27 mouse cellular contexts compared by ENCODE assay signal in the genomic region with DNA sequence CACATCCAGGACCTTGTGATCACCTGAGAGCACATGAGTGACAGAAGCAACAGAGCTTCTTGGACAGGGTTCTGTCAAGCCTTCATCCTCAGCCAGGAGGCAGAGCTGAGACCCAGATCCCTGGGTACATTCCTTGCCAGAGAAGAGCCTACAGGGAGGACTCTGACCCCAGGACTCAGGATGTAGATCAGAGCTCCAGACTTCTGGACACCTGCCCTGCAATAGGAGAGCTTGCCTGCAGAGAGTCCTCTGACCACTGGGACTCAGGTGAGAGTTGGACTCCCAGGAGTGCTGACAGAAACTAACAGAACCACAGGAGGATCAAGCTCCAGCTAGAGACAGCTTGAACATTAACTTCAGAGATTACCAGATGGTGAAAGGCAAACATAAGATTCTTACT.
DNase-seq lines count a peak whose midpoint lies in the region; ATAC-seq and TF ChIP-seq lines count a peak whose summit lies in the region.
"Had no signal": no experiment of that assay in that cellular context is flagged by ENCODE, and none has a peak within 500 bp of the region (broad histone marks: within the 10 kb centered on the region; RNA-seq: fewer than 3 reads in every experiment).

No protein-coding gene starts in this region.

- H3K9ac ChIP-seq in kidney, embryonic 15.5 days = no peak overlapping the region
- no peak overlapping the region for H3K9ac ChIP-seq in kidney, embryonic 14.5 days (ENCODE audit: low read depth, low read length)
- H3K9ac ChIP-seq: embryonic facial prominence, embryonic 13.5 days; embryonic facial prominence, embryonic 15.5 days; forebrain, embryonic 12.5 days had no signal

- no peak overlapping the region for H3K27ac ChIP-seq in kidney, adult 2 months (ENCODE audit: insufficient read depth, low read depth, low read length)
- H3K27ac ChIP-seq in kidney, embryonic 15.5 days = no peak overlapping the region
- H3K27ac ChIP-seq in kidney, embryonic 14.5 days (ENCODE audit: low read depth, low read length) = no peak overlapping the region
- H3K27ac ChIP-seq: embryonic facial prominence, embryonic 13.5 days; embryonic facial prominence, embryonic 15.5 days; forebrain, embryonic 10.5 days; forebrain, embryonic 12.5 days had no signal

- no peaks in the 10 kb centered on the region for H3K4me1 ChIP-seq in kidney, adult 2 months (ENCODE audit: control insufficient read depth, insufficient read depth, low read length)
- no peaks in the 10 kb centered on the region for H3K4me1 ChIP-seq in kidney, embryonic 15.5 days
- H3K4me1 ChIP-seq in kidney, embryonic 14.5 days (ENCODE audit: control insufficient read depth, insufficient read depth, low read length) = no peaks in the 10 kb centered on the region
- H3K4me1 ChIP-seq: embryonic facial prominence, embryonic 13.5 days; embryonic facial prominence, embryonic 15.5 days; forebrain, embryonic 10.5 days; forebrain, embryonic 12.5 days had no signal

- no peak for ATAC-seq in kidney, embryonic 15.5 days (replicated peaks; ENCODE audit: low FRiP score)
- ATAC-seq in kidney, embryonic 14.5 days (ENCODE audit: low FRiP score, low TSS enrichment) = no peak
- ATAC-seq: activated CD4-positive, CD25-positive, alpha-beta regulatory T cell, adult 4 months; CD4-positive, CD25-positive, alpha-beta regulatory T cell, adult 4 months; forebrain, embryonic 14.5 days; Patski had no signal

- no peak overlapping the region for H3K4me2 ChIP-seq in kidney, embryonic 15.5 days
- H3K4me2 ChIP-seq in kidney, embryonic 14.5 days (replicated peaks; ENCODE audit: low read depth, low read length) = no peak overlapping the region
- H3K4me2 ChIP-seq: embryonic facial prominence, embryonic 13.5 days; embryonic facial prominence, embryonic 15.5 days; forebrain, embryonic 12.5 days had no signal

- TF ChIP-seq CTCF in kidney, adult 2 months (conservative IDR thresholded peaks at IDR 0.05; ENCODE audit: insufficient read depth, insufficient read length, low read depth, low read length) = no peak

- no peaks in the 10 kb centered on the region for H3K36me3 ChIP-seq in kidney, adult 2 months (ENCODE audit: control insufficient read depth, insufficient read depth, low read length)
- no peaks in the 10 kb centered on the region for H3K36me3 ChIP-seq in kidney, embryonic 15.5 days
- no peaks in the 10 kb centered on the region for H3K36me3 ChIP-seq in kidney, embryonic 14.5 days (ENCODE audit: control insufficient read depth, insufficient read depth, low read length)
- H3K36me3 ChIP-seq: embryonic facial prominence, embryonic 13.5 days; embryonic facial prominence, embryonic 15.5 days; forebrain, embryonic 10.5 days; forebrain, embryonic 12.5 days; G1E had no signal

- DNase-seq in kidney, adult 11 months = peak; percentile 70
- DNase-seq in kidney, postnatal 4 days = no peak
- DNase-seq in kidney, adult 2 months = peak; percentile 84
- peak; percentile 81 for DNase-seq in kidney, adult 9 months
- DNase-seq in kidney, postnatal 36 days = peak; percentile 41 to 52
- DNase-seq: adrenal gland, adult 8-10 months; adrenal gland, postnatal 14 days; adrenal gland, postnatal 36 days; B cell, adult 2 months; cerebellum, adult 11-12 months; cerebellum, adult 2 months; cerebellum, adult 9-10 months; cerebellum, postnatal 10 days; cerebellum, postnatal 25 days had no signal

- no peak overlapping the region for H3K4me3 ChIP-seq in kidney, adult 2 months (ENCODE audit: insufficient read depth, low read depth, low read length)
- H3K4me3 ChIP-seq in kidney, embryonic 15.5 days (replicated peaks) = no peak overlapping the region
- H3K4me3 ChIP-seq in kidney, embryonic 14.5 days (ENCODE audit: low read length) = no peak overlapping the region
- H3K4me3 ChIP-seq: embryonic facial prominence, embryonic 13.5 days; embryonic facial prominence, embryonic 15.5 days; erythroblast, embryonic 14.5 days; forebrain, embryonic 10.5 days; forebrain, embryonic 12.5 days had no signal

- H3K9me3 ChIP-seq in kidney, embryonic 15.5 days (replicated peaks) = no peaks in the 10 kb centered on the region
- H3K9me3 ChIP-seq in kidney, embryonic 14.5 days (ENCODE audit: control insufficient read depth, low read length) = no peaks in the 10 kb centered on the region
- H3K9me3 ChIP-seq: embryonic facial prominence, embryonic 13.5 days; embryonic facial prominence, embryonic 15.5 days; forebrain, embryonic 10.5 days; forebrain, embryonic 12.5 days; G1E had no signal

- no peaks in the 10 kb centered on the region for H3K27me3 ChIP-seq in kidney, adult 2 months (replicated peaks; ENCODE audit: control insufficient read depth, insufficient read depth, low read length)
- H3K27me3 ChIP-seq in kidney, embryonic 15.5 days = no peaks in the 10 kb centered on the region
- no peaks in the 10 kb centered on the region for H3K27me3 ChIP-seq in kidney, embryonic 14.5 days (ENCODE audit: control insufficient read depth, insufficient read depth, low read length)
- H3K27me3 ChIP-seq: CH12.LX; embryonic facial prominence, embryonic 13.5 days; embryonic facial prominence, embryonic 15.5 days; forebrain, embryonic 12.5 days; Patski had no signal

- no peak for TF ChIP-seq POLR2A in kidney, adult 2 months (IDR thresholded peaks at IDR 0.05; ENCODE audit: low read depth, low read length)

Comparison
In these comparisons a context has a peak if more than half of its experiments do, and no peak if none do; other contexts are left out.
1. DNase-seq: peak in kidney, adult 11 months (single experiment), kidney, adult 2 months (single experiment), kidney, adult 9 months (single experiment) and kidney, postnatal 36 days (2 of 2); none in kidney, postnatal 4 days (0 of 2).